Mouse (Mus musculus) erythroid progenitor cell, adult 5-6 weeks (primary cell): Measurements from ENCODE around the gene A630001G21Rik. TPM values are rescaled to one million over a fixed set of nuclear protein-coding genes. Genes with fewer than 3 reads are reported as not detected.

Experiments
- ATAC-seq: replicated peaks from 2 replicates; pipeline ENCODE4 v1.8.0; 2016; ENCODE audit warnings: moderate number of reproducible peaks, mild to moderate bottlenecking, moderate TSS enrichment, inconsistent platforms; ENCODE audit not compliant: poor library complexity, low FRiP score, severe bottlenecking
- total RNA-seq, 2 experiments: library from RNA; stranded (forward) in 1 of 2; stranded (reverse) in 1 of 2; fragments of 150-400 nt in 1 of 2; fragments of 186-747, 209-891 nt in 1 of 2; gene quantifications; 2 replicates each; pipeline versions ENCODE4 v1.2.3 to v1.2.4; 2015 to 2017; ENCODE audit warnings: low replicate concordance in 2 of 2

Gene A630001G21Rik
- total RNA-seq, 2 experiments from 2014 or later = 6.7 to 23.5 TPM

DNA sequence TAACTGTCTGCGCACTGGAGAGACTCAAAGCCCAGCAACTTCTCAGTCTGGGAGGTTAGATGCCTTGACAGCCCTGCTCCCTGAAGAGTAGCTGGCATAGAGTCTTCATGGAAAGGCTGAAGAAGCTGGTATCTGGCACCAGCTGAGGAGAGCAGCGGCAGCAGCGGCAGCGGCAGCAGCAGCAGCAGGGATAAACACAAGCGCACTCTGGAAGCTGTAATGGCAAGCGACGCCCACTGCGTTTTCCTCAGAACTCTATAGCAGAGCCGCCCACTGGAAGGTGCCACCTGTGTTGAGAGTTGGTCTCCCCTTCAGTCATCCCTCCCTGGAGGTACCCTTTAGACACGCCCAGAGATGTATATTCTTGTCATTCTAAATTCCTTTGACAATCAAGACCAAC, 2.3 kb downstream of the A630001G21Rik start:
- no peak for ATAC-seq

DNA sequence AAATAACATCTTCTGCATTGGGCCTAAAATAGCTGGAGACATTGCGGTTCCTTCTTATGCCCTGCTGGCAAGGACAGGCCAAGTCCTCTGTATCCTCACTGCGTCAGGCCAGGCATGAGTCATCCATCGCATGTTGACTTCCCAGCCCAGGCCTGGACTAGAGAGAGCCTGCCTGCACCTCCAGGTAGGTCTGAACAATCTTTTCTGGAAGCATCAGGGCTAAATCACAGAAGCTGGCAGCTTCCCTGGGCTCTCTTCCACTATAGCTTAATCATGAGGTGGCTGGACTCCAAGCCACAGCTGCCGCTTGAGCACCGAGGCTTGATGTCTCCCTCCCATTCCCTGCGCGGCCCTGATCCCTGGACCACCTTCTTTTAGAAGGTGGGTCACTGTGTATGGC, 3.3 kb downstream of the A630001G21Rik start:
- no peak for ATAC-seq

DNA sequence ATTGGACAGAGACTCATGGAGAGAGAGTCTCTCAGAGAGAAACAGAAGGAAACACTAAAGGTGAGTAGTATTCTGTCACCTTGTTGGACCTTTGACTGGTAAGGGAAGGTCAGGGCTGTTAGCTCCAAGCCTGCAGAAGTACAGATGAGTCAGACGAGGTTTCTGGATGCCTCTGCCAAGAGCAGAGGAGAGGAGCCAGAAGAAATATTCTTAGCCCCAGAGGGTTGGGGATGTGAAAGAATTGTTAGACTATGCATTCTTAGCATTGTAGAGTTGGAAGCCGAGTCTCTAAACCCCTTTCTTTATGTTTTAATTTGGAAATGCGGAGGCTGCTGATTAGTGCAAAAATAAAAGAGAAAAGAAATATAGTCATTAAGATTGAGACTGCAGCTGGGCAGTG, 6.5 kb downstream of the A630001G21Rik start:
- ATAC-seq = no peak

DNA sequence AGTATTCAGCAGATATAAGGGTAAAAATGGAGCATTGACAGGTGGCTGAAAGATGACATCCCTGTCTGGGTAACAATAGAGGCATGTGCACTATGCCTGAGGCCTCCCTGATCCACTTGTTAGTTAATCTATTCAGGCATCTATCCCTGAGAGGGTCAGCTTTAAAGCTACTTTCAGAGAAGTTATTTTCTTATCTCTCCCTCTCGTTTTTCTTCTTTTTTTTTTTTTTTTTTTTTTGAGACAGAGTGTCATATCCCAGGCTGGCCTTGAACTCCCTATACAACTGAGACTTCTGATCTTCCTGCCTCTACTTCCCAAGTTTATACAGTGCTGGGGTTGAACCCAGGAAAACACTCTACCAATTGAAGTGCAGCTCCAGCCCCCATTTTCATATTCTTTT, 10.7 kb downstream of the A630001G21Rik start:
- no peak for ATAC-seq

DNA sequence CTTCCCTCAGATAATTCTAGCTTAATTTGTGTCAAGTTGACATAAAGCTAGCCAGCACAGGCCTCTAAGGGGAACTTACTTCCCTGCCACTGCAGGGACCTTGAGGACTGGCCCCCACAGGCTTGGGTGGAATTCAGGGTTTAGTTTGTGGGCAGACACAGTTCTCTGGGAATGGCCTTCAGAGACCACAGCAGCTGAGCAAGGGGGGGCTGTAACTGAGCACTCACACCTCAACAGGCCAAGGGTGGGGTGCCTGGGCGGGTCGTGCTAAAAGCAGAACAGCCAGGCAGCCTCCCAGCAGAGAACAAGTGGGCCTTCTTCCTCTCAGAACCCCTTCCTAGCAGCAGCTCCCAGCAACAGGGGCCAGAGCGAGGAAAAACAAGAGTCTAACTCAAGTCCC, 12.3 kb downstream of the A630001G21Rik start:
- no peak for ATAC-seq

DNA sequence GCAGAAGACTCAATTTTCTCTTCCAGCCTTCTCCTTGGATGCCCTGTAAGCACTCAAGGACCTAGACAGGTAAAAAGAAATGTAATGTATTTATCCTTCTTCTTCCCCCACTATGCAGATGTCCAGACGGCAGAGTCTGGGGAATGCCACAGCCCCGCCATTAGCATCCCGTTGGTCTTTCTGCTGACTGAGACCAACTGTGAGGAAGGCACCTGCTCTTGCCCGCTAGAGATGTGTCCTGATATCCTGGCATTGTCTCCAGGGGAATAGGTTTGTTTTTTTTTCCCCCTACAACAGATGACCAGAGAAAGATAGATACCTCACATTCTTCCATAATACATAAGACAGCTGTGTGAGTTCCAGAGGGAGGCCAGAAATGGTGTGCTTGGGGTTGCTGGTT, 14.2 kb downstream of the A630001G21Rik start:
- no peak for ATAC-seq

DNA sequence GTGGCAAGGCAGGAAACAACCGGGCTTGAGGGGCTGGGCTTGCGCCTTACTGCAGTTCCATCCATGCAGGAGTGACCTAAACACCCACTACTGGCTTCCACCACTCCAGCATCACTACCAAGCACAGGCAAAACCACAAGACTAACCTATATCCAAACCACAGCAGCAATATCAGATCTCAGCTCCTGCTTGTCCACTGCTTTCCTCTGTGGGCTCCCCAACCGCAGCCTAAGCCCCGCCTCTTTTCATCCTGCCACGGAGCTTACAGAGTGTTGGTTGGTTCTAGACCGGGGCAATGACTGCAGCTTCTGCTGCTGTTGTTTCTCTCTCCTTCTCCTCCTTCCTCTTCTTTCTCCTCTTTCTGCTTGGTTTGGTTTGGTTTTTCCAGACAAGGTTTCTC, 15.1 kb downstream of the A630001G21Rik start:
- no peak for ATAC-seq

DNA sequence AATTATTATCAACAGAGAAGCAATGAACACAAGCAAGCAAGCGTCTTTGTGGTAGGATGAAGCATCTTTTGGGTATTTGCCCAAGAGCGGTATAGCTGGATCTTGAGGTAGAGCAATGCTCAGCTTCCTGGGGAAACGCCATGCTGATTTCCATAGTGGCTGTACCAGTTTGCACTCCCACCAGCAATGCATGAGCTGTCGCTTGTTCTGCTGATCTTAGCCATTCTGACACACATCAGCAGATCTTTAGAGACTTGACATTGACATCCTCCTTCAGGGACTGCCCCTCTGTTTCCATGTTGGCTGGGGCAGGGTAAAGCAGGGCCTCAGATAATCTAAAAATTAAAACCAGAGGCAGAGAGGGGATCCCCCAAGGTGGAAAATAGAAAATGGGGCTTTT, 16.8 kb downstream of the A630001G21Rik start:
- no peak for ATAC-seq

DNA sequence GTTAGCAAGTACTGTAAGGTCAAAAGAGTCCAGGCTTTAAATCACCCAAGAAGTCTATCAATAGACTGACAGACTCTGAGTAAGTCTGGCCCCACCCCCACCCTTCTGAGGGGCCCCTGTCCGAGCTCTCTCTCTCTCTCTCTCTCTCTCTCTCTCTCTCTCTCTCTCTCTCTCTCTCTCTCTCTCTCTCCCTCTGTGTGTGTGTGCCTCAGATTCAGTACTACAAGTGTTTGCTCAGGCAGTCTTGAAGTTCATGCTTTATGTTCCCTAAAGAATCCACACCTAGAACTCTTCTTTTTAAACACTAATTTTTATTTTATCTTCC, 19.5 kb downstream of the A630001G21Rik start:
- ATAC-seq = no peak

DNA sequence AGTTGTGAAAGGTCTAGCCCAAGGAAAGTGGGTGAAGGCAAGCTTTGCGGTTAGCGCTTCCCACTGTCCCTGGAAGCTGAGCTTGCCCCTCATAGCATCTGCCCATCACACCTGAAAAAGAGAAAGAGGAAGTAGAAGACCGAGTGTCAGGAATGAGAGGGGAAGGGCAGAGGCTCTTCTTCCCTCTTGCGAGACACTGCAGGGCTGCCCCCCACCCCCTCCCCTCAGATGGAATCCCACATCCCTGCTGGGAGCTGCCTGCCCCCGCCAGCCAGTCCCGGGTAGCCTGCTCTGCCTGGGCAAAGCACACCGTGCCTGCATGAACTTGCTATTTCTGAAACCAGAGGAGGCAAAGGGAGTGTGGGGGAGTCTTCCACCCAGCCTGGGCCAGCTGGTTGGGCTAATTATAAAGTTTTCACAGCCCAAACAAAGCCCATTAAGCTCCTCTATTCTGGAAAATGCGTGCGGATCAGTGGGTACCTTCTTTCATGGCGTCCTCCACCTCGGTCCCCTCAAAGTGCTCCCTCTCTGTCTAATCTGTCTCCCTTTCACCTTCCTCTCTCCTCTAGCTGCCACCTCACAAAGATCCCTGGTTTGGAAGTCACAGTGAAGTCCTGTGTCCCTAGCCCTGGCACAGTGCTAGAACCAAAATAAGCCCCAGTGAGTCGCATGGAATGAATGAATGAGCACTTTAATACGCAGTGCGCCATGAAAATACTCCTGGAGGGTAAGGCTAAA, 20.0 kb downstream of the A630001G21Rik start:
- no peak for ATAC-seq

DNA sequence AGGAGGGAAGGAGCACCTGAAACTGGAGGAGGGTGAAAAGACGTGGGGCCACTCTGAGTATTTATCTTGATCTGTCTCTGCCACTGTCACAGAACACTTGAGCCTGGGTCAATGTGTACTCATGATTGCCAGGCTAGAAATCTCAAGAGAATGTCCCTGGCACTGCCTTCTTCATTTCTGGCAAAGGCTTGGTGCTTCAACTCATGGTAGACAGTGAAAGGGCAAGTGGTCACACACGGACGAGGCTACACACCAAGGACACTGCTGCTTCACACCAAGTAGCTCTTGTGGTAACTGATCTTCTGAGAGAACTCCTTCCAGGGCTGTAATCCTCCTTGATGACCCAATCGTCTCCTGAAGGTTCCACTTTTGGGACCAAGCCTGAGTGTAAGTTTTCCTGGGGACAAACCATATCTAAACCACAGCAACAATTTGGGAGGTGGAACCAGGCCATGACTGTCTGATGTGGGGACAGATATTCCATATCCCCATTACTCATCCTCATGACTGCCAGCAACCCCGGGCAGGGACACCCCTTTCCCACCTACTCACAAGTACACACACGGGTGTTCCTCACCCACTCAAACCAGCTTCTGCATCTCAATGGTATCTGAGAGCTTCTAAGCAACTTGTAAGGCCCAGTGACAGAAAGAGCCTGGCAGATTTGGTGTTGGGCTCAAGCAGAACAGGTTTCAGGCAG, 20.8 kb downstream of the A630001G21Rik start:
- no peak for ATAC-seq

DNA sequence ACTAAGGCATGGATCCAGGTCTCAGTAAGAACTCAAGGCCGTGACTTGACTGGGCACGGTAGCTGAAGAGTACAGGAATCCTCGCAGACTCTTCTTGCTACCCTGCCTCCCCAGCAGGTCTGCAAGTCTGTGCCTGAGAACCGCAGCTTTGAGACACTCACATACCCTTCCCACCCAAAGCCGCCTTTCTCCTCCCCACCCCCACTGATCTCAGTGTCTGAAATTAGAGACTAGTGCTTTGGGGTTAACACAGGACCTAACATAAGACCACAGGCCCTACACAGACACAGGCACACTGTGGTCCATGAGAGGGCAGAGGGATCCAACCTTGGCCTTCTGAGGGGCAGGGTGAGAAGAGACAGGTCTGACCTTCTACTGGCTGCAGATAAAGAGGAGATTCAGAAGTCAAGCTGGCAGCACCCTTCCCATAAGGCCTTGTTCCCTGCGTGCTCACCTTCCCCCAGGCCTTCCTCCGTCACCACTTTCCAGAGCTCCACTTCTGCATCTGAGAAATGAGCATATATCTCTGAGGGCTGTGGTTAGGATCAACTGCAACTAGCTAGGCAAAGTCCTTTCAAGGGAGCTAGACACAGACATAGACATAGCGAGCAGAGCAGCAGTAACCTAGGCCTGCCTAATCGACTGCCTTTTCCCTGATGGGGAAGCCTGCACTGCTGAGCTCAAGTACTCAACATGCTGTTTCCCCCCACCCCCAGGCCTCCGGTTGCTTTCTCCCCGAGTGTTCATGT, 26.3 kb downstream of the A630001G21Rik start:
- no peak for ATAC-seq

DNA sequence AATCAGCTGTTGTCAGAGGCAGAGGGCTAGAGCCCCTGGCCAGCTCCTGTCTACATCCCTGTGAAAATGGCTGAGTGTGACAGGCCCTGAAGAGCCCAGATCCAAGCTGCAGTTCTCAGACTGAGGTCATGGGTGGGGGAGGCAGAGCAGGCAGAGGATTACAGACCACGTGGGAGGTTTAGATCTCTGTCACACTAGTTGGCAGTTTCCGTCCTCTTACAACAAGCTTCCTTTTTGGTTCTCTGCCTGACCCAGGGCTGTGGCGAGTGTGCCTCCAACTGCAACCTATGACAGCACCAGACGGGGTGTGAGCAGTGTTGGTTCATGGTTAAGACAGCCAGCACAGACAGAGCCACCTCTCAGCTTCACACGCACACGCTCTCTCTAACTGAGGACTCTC, 26.9 kb downstream of the A630001G21Rik start:
- 0 out of 2 replicates have a peak, but pooled peaks have one; percentile 27 for ATAC-seq

DNA sequence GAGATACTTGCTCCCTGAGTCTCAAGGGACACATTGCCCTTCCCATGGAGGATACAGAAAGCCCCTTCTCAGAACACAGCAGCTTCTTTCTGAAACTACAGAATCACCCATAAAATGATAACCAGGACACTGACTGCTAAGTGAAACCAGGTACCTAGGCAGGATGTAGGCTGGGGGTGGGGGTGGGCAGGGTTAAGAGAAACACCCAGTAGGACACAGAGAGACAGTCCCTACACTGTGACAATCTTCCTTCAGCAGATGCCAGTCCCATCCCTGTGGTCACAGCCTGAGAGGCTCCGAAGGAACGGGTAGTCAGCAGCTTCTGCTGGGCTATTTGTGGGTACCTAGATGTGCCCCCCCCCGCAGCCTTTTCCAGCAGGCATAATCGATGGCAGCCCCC, 27.8 kb downstream of the A630001G21Rik start:
- no peak for ATAC-seq

DNA sequence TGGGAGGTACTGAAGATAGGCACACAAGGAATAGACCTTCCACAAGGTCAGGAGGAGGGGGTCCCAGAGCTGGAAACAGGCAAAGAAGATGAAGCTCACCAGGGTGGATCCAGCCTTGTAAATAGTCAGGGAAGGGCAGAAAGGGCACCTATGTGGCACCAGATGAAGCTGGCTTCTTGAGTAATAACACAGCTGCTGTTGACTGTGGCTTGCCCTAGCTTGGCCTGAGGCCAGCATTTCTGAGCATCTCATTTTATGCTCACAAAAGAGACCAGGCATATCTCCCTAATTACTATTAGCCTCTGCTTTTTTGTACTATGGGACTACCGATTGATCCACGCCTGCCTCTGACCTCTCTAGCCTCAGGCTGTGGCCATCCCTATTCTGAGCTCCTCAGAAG, 28.6 kb downstream of the A630001G21Rik start:
- no peak for ATAC-seq

DNA sequence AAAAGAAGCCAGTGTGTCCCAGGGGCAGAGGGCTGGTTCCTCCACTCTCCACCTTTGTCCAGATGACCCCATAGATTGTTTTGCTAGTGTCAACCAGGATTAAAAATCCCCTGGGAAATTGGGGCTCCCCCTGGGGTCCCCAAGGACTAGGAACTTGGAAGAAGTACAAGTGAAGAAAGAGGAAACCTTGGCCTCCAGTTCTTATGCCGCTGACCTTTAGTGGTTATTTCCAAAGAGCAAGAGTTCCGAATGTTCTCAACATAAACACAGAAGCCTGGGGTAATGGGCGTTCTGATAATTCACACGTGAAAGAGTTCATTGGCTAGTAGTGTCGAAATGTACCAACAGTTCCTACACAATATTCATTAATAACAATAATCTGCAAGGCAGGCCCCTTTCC, 31.9 kb downstream of the A630001G21Rik start:
- no peak for ATAC-seq

DNA sequence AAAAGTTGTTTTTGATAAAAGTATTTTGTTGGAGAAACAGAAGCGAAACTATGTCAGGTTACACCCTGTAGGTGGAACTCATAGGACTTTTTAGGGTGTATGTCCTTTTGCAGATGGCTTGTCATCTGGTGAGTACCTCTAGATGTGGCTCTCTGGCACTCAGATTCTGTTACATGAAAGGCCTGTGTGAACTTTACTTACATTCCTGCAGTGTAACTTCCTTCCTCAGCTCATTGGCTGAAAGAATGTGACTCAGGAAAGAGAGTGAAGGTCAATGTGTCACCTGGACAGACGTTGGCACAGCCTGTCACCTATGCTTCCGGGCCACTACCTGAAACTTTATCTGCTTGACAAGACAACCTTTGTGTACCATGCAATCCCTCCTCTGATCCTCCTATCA, 33.9 kb downstream of the A630001G21Rik start:
- ATAC-seq = no peak

DNA sequence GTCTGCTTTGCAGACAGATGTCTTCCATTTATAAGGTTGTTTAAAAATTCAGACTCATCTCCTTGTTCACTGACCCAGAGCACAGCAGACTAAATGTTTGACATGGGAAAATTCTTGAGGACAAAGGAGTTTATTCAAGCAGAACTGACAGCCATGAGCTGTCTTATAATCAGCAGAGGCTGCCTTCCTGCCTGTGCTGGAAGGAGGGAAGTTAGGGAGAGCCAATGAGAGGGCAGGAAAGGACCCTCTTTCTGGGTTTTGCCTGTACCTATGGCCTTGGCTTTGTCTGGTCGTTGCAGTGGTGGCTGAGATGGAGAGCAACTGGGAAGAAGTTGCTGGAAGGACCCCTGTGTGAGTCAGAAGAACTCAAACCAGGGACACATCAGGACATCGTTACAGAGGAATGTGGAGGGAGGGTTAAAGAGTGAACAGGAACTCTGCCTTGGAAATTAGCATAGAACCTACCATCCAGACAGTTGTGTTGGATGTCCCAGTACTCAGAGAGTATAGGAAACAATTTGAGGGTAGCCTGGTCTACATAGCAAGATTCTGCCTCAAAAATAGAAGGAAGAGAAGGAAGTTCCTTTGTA, 35.4 kb downstream of the A630001G21Rik start:
- no peak for ATAC-seq

DNA sequence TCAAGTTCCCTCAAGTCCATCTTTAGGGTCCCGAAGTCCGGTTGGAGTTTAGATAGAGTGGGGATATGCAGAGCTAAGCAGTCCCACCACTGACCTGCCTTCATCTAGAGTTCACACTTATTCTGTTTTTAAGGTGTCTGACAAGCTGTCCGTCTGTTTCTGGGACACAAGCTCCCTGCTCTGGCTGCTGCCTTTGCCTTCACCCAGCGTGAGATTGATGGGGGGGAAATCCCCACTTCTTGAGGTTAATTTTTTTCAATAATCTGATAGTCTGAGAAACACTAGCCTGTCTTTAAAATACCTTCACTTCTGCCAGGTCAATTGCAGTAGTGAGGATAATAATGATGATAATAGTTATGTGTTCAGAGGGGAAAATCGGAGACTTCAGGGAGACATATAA, 36.1 kb downstream of the A630001G21Rik start:
- no peak for ATAC-seq

DNA sequence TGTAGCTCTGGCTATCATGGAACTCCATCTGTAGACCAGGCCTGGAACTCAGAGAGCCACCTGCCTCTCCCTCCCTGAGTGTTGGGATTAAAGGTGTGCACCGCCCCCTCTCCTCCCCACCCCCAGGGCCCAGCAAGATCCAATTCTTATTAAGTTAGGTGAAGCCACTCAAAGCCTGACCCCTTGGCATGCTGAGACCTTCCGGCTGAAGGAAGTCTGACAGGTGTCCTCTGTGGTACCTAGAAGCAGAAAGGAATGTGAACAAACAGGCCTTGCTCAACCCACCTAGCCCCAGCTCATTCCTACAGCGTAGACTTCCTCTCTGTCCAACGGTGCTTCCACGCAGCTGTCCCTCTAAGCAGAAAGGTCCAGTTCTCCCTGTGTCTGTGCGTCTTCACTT, 37.5 kb downstream of the A630001G21Rik start:
- ATAC-seq = no peak

DNA sequence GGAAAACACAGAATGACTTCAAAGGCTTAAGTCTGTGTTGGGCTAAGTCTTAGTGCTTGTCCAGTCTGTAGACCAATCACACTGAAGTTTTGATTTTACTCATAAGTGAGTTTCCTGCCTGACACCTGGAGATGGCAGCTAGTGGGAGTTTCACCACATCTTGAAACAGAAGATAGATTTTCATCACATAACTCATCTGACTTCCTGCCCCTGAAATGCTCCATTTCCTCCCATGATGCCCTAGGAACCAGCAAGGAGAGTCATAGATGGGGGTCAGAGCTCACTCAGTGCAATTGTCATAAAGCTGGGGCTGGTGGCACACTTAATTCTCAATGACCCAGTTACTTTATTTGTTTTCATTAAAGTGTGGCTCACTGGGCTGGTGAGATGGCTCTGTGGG, 38.6 kb downstream of the A630001G21Rik start:
- no peak for ATAC-seq
